Mouse (Mus musculus): Measurements from ENCODE around the gene Dexi. TPM values are rescaled to one million over a fixed set of nuclear protein-coding genes. Genes with fewer than 3 reads are reported as not detected.

Gene Dexi
- polyA plus RNA-seq, 1 experiment from 2014 or later, result 1.7 TPM

DNA sequence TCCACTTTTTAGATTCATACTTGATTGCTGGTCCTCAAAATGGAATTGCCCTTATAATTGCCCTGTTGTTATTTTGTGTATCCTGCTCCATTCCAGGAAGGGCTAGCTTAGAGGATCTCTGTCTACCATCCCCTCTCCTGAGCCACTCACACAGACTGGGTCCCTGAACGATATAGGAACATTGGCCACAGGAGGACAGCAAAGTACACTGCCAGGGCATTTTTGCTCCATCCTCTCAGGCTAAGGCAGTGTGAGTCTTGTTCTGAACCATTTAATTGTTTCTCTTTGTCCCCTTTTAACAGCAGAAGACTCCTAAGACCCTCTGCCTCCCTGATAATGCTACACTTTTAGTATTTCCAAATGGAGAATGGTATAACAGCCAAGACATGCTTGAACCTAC, 27.9 kb upstream of the Dexi start:
- Histone ChIP-seq H3K27me3 (ENCODE audit: control insufficient read depth, insufficient read depth, low read depth, low read length) (no peaks in the 10 kb centered on the region), H3K27ac (ENCODE audit: low read length) (no peak overlapping the region), H3K4me1 (ENCODE audit: control insufficient read depth, low read depth, low read length) (no peaks in the 10 kb centered on the region), H3K9ac (ENCODE audit: low read depth, low read length) (no peak overlapping the region), H3K36me3 (ENCODE audit: control insufficient read depth, insufficient read depth) (peaks cover 6% of the 10 kb centered on the region), H3K4me3 (ENCODE audit: low read depth, low read length) (no peak overlapping the region), H3K9me3 (replicated peaks; ENCODE audit: control insufficient read depth, low read length) (no peaks in the 10 kb centered on the region), H3K4me2 (ENCODE audit: low read depth, low read length) (no peak overlapping the region)
- 69% methylated on average over 1 of the region's 1 CpGs for WGBS (ENCODE audit: insufficient replicate concordance)
- ATAC-seq (ENCODE audit: low read depth), result no peak

DNA sequence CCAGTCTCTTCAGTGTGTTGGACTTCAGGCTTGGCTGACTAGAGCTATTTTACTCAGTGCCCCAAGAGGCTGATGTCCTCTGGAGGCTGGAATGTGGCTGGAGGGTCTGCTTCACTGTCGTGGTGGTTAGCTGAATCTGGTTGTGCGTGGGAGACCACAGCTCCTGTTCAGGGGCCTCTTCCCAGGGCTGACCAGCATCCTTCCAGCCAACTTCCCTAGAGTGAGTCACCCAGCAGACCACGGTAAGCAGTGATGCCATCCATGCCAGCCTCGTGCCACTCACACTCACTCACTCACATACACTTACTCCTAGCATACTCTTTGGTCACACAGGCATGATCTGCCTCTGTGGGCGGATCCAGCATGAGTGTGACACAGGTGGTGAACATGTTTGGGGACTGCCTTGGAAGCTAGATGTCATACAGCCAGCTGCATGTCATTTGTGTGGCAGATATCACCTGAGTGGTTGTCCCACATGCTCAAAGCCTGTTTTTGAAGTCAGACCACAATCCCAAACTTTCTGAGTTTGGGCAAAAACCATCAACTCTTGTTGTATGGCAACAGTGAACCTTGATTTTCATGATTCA, 27.0 kb upstream of the Dexi start:
- H3K9ac ChIP-seq (ENCODE audit: low read depth, low read length), result no peak overlapping the region
- ATAC-seq (ENCODE audit: low read depth), result no peak
- no peak overlapping the region for H3K4me2 ChIP-seq (ENCODE audit: low read depth, low read length)
- no peaks in the 10 kb centered on the region for H3K27me3 ChIP-seq (ENCODE audit: control insufficient read depth, insufficient read depth, low read depth, low read length)
- H3K27ac ChIP-seq (ENCODE audit: low read length), result no peak overlapping the region
- H3K36me3 ChIP-seq (ENCODE audit: control insufficient read depth, insufficient read depth), result peaks cover 6% of the 10 kb centered on the region
- H3K4me3 ChIP-seq (ENCODE audit: low read depth, low read length), result no peak overlapping the region
- no peaks in the 10 kb centered on the region for H3K4me1 ChIP-seq (ENCODE audit: control insufficient read depth, low read depth, low read length)
- H3K9me3 ChIP-seq (replicated peaks; ENCODE audit: control insufficient read depth, low read length), result no peaks in the 10 kb centered on the region
- WGBS (ENCODE audit: insufficient replicate concordance), result 49% methylated on average over 5 of the region's 5 CpGs

DNA sequence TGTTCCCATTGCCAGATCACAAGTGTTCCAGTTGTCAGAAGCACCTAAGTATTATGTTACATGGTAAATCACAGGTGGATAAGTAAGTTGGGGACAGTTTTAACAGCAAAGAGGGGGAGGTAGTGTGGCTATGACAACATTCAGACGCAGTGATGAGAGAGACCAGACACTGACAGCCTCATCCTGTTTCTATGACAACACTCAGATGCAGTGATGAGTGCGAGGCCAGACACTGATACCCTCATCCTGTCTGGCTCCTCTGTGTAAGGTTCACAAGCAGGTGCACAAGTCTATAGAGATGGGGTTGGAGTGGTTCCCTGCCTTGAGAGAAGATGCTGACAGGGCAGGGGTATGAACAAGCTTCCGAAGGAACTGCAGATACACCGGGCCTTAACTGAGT, 24.3 kb upstream of the Dexi start:
- no peak overlapping the region for H3K9ac ChIP-seq (ENCODE audit: low read depth, low read length)
- H3K27ac ChIP-seq (ENCODE audit: low read length), result no peak overlapping the region
- H3K36me3 ChIP-seq (ENCODE audit: control insufficient read depth, insufficient read depth), result peaks cover 3% of the 10 kb centered on the region
- H3K4me3 ChIP-seq (ENCODE audit: low read depth, low read length), result no peak overlapping the region
- H3K27me3 ChIP-seq (ENCODE audit: control insufficient read depth, insufficient read depth, low read depth, low read length), result no peaks in the 10 kb centered on the region
- no peak for ATAC-seq (ENCODE audit: low read depth)
- H3K4me1 ChIP-seq (ENCODE audit: control insufficient read depth, low read depth, low read length), result no peaks in the 10 kb centered on the region
- no peaks in the 10 kb centered on the region for H3K9me3 ChIP-seq (replicated peaks; ENCODE audit: control insufficient read depth, low read length)
- H3K4me2 ChIP-seq (ENCODE audit: low read depth, low read length), result no peak overlapping the region
- WGBS (ENCODE audit: insufficient replicate concordance), result 84% methylated on average over 4 of the region's 4 CpGs

DNA sequence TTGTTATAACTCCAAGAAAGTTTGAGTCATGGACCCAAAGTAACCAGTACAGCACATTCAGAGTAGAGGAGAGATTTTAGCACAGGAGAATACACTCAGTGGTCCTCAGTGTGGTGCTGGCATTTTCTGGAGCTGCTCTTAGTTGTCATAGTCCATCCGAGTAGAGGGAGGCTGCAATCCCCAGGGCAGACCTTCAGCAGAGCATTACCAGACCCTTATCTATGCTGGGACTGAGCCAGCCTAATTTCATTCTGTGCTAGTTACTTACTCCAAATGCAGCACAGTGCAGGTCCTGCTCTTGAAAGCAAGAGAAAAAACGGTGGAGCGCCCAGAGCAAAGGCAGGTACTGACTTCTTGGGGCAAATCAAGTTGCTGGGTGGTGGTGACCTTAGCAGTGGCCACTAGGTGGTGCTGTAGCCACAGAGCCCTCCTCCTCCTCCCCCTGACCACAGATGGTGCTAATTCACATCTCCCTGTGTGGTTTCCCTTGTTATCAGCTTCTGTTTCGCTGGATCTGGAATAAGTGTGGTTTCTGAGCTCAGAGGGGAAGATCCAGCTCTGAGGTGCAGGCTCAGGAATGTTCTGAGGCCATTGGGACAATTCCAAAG, 22.5 kb upstream of the Dexi start:
- Histone ChIP-seq H3K9ac (ENCODE audit: low read depth, low read length) (no peak overlapping the region), H3K4me3 (ENCODE audit: low read depth, low read length) (no peak overlapping the region), H3K27me3 (ENCODE audit: control insufficient read depth, insufficient read depth, low read depth, low read length) (no peaks in the 10 kb centered on the region), H3K4me1 (ENCODE audit: control insufficient read depth, low read depth, low read length) (no peaks in the 10 kb centered on the region), H3K9me3 (replicated peaks; ENCODE audit: control insufficient read depth, low read length) (no peaks in the 10 kb centered on the region), H3K27ac (ENCODE audit: low read length) (no peak overlapping the region), H3K4me2 (ENCODE audit: low read depth, low read length) (no peak overlapping the region), H3K36me3 (ENCODE audit: control insufficient read depth, insufficient read depth) (peaks cover 3% of the 10 kb centered on the region)
- ATAC-seq (ENCODE audit: low read depth), result peak; percentile 67
- WGBS (ENCODE audit: insufficient replicate concordance), result 25% methylated on average over 4 of the region's 4 CpGs

DNA sequence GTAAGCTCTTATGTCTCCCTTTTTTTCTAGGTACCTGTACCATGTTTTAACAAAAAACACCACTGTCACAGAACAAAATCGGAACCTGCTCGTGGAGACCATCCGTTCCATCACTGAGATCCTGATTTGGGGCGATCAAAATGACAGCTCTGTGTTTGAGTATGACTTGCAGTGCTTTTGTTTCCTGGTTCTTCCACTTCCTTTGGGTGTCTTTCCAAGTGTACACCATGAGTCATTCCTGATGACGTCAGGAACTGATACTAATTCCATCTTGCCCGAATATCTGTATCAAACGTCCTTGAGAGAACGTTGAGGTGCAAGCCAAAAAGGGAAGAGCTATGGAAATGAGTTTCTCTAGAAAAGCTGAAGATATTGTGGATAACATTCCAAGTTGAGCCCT, 17.1 kb upstream of the Dexi start:
- Histone ChIP-seq H3K4me1 (ENCODE audit: control insufficient read depth, low read depth, low read length) (no peaks in the 10 kb centered on the region), H3K27me3 (ENCODE audit: control insufficient read depth, insufficient read depth, low read depth, low read length) (no peaks in the 10 kb centered on the region), H3K36me3 (ENCODE audit: control insufficient read depth, insufficient read depth) (peaks cover 3% of the 10 kb centered on the region; the same call in 1 of the 2 replicates), H3K9me3 (replicated peaks; ENCODE audit: control insufficient read depth, low read length) (no peaks in the 10 kb centered on the region), H3K9ac (ENCODE audit: low read depth, low read length) (no peak overlapping the region), H3K27ac (ENCODE audit: low read length) (no peak overlapping the region), H3K4me3 (ENCODE audit: low read depth, low read length) (no peak overlapping the region), H3K4me2 (ENCODE audit: low read depth, low read length) (no peak overlapping the region)
- 73% methylated on average over 8 of the region's 8 CpGs for WGBS (ENCODE audit: insufficient replicate concordance)
- no peak for ATAC-seq (ENCODE audit: low read depth)

DNA sequence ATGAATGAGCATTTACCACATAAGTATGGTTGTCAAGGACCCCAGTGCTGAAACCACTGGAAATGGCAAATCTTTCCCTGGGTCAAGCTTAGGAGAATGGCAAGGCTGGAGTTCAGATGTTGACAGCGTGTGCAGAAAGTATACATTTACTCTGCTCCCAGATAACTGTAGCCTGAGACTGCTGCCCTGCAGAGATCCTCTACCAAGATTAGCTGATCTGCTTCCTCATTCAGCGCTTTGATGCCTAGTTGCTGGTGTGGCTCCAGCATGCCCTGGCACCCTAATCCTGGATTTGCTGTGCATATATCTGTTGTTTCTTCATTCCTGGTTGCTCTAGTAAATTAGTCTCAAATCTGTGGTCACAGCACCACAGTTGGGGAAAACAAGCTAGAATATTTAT, 11.0 kb upstream of the Dexi start:
- Histone ChIP-seq H3K27me3 (ENCODE audit: control insufficient read depth, insufficient read depth, low read depth, low read length) (no peaks in the 10 kb centered on the region), H3K4me2 (ENCODE audit: low read depth, low read length) (no peak overlapping the region), H3K4me1 (ENCODE audit: control insufficient read depth, low read depth, low read length) (no peaks in the 10 kb centered on the region), H3K4me3 (ENCODE audit: low read depth, low read length) (no peak overlapping the region), H3K9ac (ENCODE audit: low read depth, low read length) (no peak overlapping the region), H3K27ac (ENCODE audit: low read length) (no peak overlapping the region), H3K9me3 (replicated peaks; ENCODE audit: control insufficient read depth, low read length) (no peaks in the 10 kb centered on the region), H3K36me3 (ENCODE audit: control insufficient read depth, insufficient read depth) (no peaks in the 10 kb centered on the region)
- ATAC-seq (ENCODE audit: low read depth), result no peak
- 20% methylated on average over 2 of the region's 2 CpGs for WGBS (ENCODE audit: insufficient replicate concordance)

DNA sequence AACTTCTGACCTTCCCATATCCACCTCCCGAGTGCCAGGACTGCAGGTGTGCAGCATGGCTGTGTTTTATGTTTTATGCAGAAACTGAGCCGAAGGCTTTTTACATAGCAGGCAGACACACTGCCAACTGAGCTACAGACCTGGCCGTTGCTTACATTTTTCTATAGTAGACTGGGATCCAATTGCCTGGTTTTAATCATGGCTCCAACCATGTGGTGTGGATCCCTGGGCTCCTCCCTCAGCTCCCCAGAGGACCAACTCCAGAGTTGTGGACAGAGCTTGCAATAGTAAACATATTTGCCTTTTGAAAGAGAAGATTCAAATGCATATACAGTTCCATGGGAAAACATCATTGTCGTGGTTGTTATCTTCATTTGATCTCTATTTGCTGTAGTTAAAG, 8.7 kb upstream of the Dexi start:
- Histone ChIP-seq H3K4me2 (ENCODE audit: low read depth, low read length) (no peak overlapping the region), H3K36me3 (ENCODE audit: control insufficient read depth, insufficient read depth) (no peaks in the 10 kb centered on the region), H3K9ac (ENCODE audit: low read depth, low read length) (no peak overlapping the region), H3K4me3 (ENCODE audit: low read depth, low read length) (no peak overlapping the region), H3K27ac (ENCODE audit: low read length) (no peak overlapping the region), H3K9me3 (replicated peaks; ENCODE audit: control insufficient read depth, low read length) (no peaks in the 10 kb centered on the region), H3K4me1 (ENCODE audit: control insufficient read depth, low read depth, low read length) (peaks cover 3% of the 10 kb centered on the region), H3K27me3 (ENCODE audit: control insufficient read depth, insufficient read depth, low read depth, low read length) (no peaks in the 10 kb centered on the region)
- ATAC-seq (ENCODE audit: low read depth), result no peak
- WGBS (ENCODE audit: insufficient replicate concordance), result 58% methylated on average over 4 of the region's 4 CpGs

DNA sequence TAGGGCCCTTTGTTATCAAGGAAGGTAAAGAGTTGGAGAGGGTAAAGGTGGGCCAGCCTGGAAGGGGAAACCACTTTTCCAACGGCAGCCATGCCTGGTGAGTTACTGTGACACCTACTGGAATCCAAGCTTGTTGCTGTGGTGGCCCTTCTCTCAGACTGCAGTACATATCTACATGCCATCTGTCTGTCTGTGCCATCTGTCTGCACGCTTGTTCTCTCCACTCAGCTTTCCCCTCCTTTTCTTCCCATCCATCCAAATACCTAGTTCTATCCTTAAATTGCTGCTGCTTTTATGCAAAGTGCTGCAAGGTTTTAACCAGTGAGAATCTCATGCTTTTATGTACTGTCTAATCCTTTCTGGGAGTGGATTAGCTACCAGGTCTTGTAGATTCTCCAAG, 6.7 kb upstream of the Dexi start:
- H3K4me2 ChIP-seq (ENCODE audit: low read depth, low read length), result no peak overlapping the region
- H3K4me3 ChIP-seq (ENCODE audit: low read depth, low read length), result no peak overlapping the region
- H3K9ac ChIP-seq (ENCODE audit: low read depth, low read length), result no peak overlapping the region
- no peak overlapping the region for H3K27ac ChIP-seq (ENCODE audit: low read length)
- 55% methylated on average over 2 of the region's 2 CpGs for WGBS (ENCODE audit: insufficient replicate concordance)
- H3K27me3 ChIP-seq (ENCODE audit: control insufficient read depth, insufficient read depth, low read depth, low read length), result no peaks in the 10 kb centered on the region
- peaks cover 9% of the 10 kb centered on the region for H3K4me1 ChIP-seq (ENCODE audit: control insufficient read depth, low read depth, low read length)
- no peak for ATAC-seq (ENCODE audit: low read depth)
- H3K36me3 ChIP-seq (ENCODE audit: control insufficient read depth, insufficient read depth), result no peaks in the 10 kb centered on the region
- no peaks in the 10 kb centered on the region for H3K9me3 ChIP-seq (replicated peaks; ENCODE audit: control insufficient read depth, low read length)

DNA sequence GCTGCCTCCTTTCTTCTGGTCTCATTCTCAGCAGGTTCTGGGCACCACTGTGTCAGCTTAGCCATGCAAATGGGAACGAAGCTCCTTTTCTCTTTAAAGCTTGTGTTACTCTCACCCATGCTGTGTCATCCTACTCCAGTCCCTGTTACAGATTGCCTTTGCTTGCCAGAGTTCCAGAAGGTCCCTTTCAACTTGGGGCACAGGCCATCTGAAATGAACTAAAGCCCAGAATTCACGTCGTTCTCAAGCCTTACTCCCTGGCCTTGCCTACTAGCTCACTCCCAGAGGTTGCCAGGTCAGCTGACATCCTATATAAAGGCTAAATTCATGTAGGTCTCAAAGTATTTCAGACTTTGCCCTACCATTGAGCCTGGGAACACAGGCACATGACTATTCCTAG, 6.1 kb upstream of the Dexi start:
- no peak overlapping the region for H3K4me2 ChIP-seq (ENCODE audit: low read depth, low read length)
- H3K4me3 ChIP-seq (ENCODE audit: low read depth, low read length), result no peak overlapping the region
- H3K9me3 ChIP-seq (replicated peaks; ENCODE audit: control insufficient read depth, low read length), result no peaks in the 10 kb centered on the region
- H3K36me3 ChIP-seq (ENCODE audit: control insufficient read depth, insufficient read depth), result no peaks in the 10 kb centered on the region
- H3K27me3 ChIP-seq (ENCODE audit: control insufficient read depth, insufficient read depth, low read depth, low read length), result no peaks in the 10 kb centered on the region
- H3K27ac ChIP-seq (ENCODE audit: low read length), result no peak overlapping the region
- 60% methylated on average over 3 of the region's 3 CpGs for WGBS (ENCODE audit: insufficient replicate concordance)
- H3K4me1 ChIP-seq (ENCODE audit: control insufficient read depth, low read depth, low read length), result peaks cover 9% of the 10 kb centered on the region
- H3K9ac ChIP-seq (ENCODE audit: low read depth, low read length), result no peak overlapping the region
- no peak for ATAC-seq (ENCODE audit: low read depth)
